Mouse (Mus musculus) cerebellum, adult (tissue): ENCODE results near the gene Mrps27.

Experiments used
- ATAC-seq: cut with Nextera tagmentation; 2 replicates; pipeline ENCODE4 v1.9.2; 2017; ENCODE audit warnings: mild to moderate bottlenecking, moderate library complexity, mixed read lengths; ENCODE audit not compliant: insufficient number of reproducible peaks, low FRiP score, low TSS enrichment

Mrps27 gene

DNA sequence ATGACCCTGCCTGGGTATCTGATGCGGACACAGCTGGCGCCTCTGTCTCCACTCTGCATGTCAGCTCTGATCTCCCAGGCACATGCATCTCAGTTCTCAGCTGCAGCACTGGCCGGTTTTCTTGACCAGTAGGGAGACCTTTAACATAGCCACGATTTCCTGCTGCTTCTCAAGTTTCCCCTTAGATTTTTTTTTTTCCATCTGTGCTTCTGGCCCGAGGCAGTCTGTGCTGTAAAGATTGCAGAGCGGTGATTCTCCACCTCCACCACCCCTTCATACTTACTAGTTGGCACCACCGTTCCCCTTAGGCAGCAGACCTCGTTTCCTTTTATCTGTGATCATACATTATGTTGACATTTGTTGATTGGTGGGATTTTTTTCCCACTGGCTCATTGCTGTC, 6.6 kb downstream of the Mrps27 start:
- no peak for ATAC-seq

DNA sequence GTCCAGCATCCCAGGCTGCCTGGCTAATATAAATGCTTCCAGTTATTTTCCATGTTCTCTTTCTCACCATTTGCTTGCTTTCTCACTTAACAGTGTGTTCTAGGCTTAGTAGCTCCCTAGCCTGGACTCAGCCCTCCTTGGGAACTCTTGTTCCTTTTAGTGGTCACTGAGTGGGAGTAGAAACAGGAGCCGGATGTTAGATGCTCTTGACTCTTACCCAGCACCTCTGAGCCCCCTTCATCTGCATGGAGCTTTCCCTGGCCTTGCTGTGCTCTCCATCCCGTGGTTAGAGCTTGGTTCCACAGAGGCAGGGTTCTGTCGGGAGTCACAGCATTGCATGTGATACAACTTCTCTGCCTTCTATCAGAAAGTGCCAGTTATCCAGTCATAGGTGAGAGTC, 7.0 kb downstream of the Mrps27 start:
- ATAC-seq, result no peak

DNA sequence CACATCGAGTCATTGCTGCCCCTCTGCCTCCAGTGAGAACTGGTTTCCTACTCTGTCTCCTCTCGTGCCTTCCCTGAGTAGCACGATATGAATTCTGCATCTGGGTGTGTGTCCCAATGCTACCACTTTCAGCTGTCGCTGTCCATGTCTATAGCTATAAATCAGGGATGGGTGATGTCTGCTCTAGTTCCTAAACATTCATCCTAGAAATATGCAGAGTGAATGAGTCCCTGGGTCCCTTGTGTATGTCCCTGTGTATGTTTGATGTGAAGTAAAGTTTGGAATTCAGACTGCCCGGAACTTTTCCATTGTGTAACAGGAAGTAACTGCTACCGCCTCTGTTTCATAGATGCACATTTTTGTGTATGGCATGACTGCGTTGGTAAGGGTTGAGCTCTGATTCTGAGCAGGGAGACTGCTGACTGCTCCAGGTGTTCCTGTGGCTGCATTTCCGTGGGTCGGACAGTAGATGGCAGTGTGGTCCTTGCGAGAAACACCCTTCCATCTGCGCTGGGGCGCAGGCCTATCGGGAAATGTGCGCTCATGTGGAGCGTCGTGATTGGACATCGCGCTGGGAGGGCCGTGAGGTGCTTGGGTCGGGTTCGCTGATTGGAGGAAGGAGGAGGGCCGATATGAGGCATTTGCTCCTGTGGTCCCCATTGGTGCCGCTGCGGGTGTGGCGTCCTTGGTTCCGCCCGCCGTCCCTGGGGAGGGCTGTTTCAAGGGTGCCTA, 8.3 kb downstream of the Mrps27 start:
- ATAC-seq, result peak; percentile 100

DNA sequence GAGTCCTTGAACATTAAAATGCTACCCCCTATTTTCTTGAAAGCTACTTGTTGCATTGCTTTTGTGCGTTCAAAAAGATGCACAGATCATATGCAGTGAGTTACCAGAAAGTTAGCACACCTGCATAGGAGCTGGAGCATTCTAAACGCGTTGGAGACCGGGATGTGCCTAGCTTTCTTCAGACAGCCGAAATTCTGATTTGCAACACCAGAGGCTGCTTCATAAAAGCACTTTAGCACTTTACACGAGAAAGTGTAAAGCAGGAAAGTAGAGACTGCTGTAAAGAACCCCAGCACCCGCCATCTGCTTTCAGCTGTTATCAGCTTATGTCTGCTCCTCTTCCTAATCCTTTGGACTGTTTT, 8.9 kb downstream of the Mrps27 start:
- no peak; the same call in 1 of the 2 replicates for ATAC-seq

DNA sequence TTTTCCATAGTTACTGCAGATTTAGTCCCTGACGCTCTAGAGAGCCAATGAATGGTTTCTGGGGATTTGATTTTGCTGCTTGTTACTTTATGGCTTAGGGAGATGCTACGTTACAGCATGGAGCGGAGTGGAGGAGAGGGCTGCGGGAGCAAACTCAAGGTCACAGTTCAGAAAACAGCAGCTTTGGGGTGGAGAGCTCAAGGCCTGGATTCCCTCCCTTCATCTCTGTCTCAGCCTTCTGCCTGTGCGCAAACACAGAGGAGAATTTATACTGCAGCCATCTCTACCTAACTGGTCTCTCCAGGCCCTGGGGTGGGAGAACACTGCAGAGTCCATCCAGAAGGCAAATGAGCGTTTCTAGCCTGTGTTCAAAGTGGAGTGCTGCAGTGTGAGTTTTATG, 10.5 kb downstream of the Mrps27 start:
- no peak for ATAC-seq

DNA sequence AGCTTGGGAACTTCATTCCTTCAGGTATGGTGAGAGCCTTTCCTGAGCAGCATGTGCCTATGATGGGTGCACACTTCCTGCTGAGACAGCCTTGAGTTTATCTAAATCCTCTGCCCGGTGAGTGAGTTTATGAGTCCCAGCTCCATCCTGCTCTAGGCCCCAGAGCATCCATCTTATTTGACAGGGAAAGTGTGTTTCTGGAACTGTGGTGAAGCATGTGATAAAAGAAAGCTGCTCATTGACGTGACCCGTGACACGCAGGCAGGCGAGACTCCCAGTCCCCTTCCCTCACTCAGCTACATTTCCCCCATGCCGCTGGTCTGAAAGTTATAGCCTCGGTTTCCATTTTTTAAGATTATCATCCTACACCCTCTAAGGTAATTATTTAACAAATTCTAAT, 11.3 kb downstream of the Mrps27 start:
- ATAC-seq, result no peak

DNA sequence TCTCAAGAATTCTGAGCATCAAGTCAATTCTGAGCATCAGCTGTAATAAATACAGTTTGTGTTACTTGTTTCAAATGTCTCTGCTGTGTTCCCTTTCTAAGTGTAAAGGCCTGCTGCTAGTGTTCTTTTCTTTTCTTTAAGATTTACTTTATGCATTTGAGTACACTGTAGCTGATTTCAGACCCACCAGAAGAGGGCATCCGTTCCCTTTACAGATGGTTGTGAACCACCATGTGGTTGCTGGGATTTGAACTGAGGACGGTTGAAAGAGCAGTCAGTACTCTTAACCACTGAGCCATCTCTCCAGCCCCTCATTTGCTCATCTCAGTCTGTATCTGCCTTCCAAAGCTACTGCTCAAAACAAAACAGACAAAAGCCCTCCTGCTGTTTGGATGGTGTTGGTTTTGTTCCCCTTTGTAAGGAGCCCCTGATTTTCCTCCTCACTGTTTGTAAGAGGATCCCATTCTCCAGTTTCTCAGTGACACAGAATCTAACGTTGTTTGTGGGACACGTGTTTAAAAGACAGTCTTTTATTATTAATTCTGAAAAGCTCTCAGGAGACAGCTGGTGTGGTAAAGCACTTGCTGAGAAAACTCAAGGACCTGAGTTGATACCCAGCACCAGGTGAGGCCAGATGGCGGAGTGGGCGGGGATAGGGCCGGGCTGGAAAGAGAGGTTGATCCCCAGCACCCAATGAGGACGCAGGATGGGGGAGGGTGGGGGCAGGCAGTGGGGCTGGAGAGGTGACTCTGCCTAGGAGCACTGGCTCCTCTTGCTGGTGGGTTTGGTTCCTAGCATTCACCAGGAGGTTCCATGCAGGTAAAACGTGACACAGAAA, 12.1 kb downstream of the Mrps27 start:
- ATAC-seq, result no peak

DNA sequence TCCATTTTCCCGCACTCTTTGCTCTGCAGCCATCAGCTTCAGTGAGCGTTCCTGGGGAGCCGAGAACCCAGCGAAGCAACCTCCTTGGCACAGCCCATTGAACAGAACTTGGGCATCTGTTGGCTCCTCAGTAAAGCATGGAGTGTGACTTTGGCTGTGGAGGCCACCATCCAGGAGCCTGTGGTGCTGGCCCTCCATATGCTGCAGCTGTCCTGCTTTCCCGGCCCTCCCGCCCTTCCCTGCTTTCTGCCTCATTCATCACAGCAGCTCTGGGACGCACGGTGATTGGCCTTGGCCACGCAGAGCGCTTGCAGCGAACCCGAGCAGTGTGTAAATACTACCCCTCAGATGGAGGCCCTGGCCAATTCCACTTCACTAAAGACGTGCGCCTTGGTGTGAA, 14.3 kb downstream of the Mrps27 start:
- ATAC-seq, result peak; percentile 83

DNA sequence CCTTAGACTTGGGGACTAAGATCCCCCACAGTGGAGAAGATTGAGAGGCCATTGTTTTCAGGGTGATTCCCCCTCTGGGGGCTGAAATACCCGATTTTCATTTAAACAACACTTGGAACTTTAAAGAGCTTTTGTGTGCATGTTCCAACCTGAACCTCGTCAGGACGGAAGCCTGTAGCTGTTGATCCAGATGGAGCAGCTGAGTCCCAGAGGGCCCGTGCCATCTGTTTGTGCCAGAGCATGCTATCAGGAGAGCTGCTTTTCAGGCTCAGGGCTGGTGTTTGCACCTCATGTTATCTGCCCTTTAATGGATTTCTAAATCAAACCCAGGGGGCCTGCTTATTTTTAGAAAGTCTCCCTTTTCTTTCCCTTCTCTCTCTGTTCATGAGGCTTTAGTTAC, 19.3 kb downstream of the Mrps27 start:
- ATAC-seq, result no peak

DNA sequence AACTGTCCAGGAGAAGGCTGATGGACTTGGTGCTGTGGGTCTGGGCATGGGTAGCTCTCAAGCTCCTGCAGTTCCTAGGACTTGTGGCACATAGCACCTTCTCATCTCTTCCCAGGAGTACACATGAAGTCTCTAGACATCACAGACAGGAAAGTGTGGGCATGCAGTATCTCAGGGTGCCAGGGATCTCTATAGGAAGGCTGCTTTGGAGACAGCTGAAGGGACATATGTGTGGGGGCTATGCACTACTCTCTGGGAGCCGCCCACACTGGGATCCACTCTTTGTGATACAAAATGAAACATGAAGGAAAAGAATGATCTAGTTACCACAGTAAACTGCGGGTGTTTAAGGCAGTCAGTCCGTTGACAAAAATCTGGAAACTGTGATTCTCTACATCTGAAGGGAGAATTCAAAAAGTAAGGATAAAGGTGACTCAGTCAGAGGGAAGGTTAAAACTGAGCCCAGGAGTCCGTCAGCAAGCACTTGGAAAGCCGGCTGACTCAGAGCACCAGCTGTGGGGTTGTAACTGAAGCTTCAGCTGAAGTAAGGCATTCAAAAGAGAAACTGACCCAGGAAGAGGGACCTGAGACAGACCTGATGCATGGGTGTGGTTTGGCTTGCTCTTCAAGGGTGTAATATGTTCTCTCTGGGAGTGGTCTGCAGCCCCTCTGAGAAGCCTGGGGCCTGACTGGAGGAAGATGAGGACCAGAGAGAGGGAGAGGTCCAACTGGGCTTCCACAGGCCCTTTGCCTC, 22.0 kb downstream of the Mrps27 start:
- ATAC-seq, result no peak

DNA sequence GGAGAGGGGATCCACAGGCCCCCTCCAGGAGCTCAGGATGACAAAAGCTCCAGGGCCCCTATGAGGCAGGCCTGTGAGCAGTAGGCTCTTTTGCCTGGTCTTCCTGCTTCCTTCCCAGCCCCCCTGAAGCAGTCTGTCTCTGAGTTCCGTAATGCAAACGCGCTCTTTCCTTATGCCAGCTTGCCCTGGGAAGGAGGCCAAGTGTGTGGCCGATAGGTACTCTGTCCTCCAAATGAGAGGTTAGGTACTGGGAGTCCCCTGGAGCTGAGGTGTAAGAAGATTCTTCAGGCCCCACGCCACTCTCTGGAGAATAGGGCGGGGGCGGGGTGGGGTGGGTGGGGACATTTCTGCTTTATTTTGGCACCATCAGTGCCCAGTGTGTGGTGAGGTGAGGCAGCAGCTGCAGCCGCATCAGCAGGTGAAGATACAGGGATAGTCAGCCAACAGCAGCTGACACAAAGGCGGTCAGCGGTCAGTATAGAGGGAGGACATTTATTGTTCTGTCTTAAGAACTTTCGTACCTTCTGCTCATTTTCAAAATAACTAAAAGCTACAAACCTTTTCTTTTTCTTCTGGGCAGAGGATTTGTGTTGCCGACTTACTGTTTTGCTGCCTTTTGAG, 23.1 kb downstream of the Mrps27 start:
- peak; percentile 41 for ATAC-seq

DNA sequence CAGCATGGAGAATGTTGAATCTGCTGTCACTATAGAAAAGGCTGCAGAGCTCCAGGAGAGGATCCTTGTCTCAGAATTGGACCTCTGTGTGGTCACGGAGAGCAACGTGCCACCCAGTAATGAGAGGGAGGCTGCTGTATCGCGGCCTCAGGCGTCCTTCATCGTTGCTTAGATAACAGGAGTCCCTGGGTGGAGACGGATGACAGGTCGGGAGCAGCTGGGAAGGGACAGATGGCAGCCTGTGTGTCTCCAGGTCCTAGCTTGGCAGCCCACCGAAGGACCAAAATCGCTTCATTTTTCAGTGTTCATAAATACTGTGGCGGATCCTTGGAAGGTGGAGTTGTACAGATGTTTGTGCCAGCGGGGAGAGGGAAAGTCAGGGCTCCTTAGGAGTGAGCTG, 24.5 kb downstream of the Mrps27 start:
- ATAC-seq, result peak; percentile 80

DNA sequence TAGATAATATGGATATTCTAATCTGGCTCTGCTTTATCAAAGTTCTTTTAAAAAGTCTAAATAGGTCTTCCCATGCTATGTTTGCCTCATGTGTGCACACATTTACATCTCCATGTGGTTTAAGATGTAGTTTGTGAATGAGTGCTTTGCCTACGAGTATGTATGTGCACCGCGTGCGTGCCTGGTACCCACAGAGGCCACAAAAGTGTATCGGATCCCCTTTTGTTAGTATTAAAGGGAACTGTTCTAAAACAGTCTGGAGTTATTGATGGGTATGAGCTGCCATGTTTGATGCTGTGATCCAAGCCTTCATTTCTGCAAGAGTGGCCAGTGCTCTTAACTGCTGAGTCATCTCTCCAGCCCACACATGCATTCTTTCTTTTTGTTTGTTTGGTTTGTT, 26.7 kb downstream of the Mrps27 start:
- ATAC-seq, result no peak

DNA sequence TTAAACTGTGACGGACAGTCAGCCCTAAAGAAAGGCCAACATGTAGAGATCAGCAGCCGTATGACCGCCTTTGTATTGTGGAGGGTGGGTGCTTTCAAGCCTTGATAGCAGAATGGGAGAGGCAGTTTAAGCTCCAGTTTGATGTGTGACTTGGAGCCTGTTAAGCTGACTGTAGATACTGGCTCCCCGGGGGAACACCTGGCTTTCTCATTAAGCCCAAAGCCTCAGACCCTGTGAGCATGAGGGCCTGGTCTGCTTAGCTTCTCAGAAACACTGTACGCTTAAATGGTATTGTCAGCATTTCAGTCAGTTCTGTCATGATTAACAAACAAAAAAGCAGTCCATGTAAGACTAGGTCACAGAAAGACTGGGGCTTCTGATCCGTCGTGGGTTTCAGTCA, 29.1 kb downstream of the Mrps27 start:
- ATAC-seq, result no peak

DNA sequence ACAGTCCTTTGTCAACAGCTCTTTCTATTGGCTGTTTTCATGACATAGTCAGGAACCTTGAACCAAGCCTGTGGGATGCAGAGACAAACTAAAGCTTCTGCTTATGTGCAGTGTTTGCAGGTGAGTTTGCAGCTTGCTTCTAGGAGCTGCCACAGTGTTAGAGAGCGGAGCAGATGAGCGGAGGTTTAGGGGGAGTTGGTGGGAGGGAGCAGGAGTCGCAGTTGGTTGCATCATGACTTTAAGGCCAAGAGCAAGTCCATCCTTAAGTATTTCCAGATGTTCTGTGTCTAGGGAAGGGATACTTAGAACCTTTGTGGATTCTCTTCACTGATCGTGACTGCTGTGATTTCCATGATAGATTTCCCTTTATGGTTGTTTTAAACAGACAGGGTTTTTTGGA, 29.6 kb downstream of the Mrps27 start:
- ATAC-seq, result no peak

DNA sequence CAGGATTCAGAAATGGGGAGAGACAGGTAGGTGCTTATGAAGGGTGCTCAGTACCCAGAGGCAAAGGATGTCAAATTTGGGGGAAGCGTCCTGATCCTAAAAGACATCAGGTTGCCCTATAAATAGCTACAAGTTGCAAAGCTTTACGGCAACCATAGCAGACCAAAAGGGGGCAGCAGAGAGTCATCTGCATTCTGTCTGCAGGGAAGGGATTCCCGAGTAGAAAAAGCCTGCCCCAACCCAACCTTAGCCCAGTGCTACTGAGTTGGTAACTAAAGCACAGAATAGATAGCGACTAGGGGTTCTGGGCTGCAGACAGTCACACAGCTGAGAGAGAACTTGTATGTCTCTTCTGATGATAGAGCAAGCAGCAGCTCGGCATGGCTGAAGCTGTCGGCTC, 31.0 kb downstream of the Mrps27 start:
- peak; percentile 81 for ATAC-seq

DNA sequence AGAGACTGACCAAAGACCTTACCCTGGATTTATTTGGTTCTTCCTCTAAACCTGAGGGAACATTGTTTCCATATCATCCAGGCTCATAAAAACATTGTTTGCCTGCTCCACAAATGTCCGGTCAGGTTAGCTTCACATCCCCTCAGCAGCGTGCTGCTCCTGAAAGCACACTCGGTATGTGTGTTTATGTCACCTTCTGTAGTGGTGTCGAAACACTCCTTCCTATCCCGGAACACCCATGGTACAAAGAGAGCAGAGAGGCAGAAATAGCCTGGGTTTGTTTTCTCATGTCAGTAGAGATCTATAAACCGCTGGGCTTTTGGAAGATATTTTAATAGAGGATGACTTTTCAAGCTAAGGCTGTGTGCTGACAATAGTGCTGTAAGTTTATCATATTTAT, 32.5 kb downstream of the Mrps27 start:
- no peak for ATAC-seq

DNA sequence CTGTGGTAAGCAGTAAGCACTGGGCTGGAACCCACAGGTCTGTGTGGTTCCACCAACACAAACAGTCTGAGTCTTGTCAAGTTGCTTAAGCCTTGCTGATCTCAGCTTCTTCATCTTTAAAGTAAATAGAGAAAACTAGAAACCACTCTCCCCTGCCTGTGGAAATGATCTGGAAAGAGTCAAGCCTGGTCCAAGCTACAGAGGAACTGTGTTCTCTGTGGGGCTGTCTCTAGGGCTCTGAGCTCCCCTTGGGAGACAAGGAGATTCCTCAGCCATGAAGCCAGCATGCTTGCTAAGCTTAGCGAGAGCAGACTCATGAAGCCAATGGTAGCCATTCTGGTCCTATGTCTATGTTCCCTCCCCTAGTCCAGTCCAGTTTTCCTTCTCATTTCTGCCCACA, 33.6 kb downstream of the Mrps27 start:
- ATAC-seq, result no peak

DNA sequence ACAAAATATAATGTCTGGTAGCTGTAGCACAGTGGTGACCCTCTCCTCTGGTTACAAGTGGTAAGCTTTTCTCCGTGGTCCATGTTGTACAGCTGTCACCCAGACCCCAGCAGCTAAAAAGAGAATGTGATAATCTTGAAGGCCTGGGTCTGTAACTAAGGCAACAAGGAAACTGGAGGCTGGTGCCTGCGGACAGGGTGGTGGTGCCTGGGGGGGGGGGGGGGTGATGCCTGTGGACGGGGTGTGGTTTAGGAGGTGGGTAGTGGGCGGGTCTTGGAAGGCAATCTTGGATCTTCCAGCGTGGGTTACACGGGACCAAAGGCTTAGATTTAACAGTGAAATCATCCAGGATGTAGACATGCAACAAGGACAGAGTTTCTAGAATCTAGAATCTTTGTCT, 37.8 kb downstream of the Mrps27 start:
- no peak for ATAC-seq

DNA sequence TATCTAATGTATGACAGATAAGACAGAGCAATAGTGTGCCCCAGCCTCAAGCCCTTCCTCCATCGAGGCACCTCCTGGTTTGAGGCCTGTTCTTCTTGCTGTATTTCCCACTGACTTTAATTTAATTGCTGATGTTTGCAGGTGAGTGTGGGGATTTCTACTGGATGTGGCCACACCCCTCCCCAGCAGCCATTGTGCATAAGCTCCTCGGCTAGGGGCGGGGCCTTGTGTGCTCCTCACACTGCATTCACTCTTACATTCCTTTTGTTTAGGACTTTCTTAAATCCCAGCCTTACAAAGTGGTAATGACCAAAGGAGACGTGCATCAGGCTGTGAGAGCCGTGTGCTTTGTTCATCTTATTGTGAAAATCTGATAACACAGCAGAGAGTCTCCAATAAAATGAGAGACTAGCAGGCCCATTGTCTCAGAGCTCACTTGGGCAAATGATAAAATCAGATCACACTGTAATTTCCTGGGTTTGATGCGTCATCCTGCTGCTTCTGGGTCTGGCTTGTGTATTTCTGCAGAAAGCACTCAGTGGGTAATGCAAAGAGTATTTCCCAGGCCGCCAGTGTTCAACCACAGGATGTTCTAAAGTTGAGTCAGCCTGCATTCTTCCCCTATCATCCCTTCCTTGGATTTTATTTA, 40.1 kb downstream of the Mrps27 start:
- ATAC-seq, result no peak
